Mouse (Mus musculus) heart, postnatal 0 days (tissue): Measurements from ENCODE around the gene Spock1.

Experiments used
- CTCF ChIP-seq: IDR thresholded peaks from 2 replicates; pipeline ENCODE4 v1.5.1; 2016; ENCODE audit warnings: antibody characterized with exemption, control low read depth, low read depth
- EP300 ChIP-seq: IDR thresholded peaks from 2 replicates; pipeline ENCODE4 v1.6.1; 2016; ENCODE audit warnings: antibody characterized with exemption, low read depth

DNA sequence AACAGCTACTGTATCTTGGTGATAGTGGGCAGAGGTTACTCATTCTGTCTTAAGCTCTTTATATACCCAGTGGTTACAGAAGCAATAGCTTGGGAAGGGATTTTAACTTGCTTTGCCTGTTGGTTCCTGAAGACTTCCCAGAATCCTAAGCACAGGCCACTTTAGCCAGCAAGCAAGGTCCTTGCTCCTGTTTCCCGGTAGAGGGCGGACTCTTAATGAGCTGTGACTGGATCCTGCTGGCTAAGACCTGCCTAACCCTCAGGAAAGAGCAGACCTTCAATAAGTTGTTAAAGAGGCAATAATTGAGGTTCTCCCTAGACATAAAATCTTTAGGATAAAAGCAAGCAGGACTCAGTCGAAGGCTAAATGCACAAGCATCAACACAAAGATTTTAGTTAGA, 387.0 kb downstream of the Spock1 start:
- TF ChIP-seq EP300 (no peak), CTCF (peak; percentile 64)
